Mouse (Mus musculus) bone marrow macrophage, adult 2 months (primary cell): ENCODE results near the gene Gm49366. TPM values are rescaled to one million over a fixed set of nuclear protein-coding genes. Genes with fewer than 3 reads are reported as not detected.
"Not testable (repeated sequence)": the region's sequence is repeated elsewhere in the genome, so short reads cannot be mapped to it uniquely, and the experiment has no call there.

Experiments
- H3K27ac ChIP-seq: 2 replicates; pipeline ENCODE4 v1.5.1; 2012; ENCODE audit warnings: low read depth, low read length; ENCODE audit not compliant: insufficient read depth
- H3K4me1 ChIP-seq: 2 replicates; pipeline ENCODE4 v1.6.1; 2012; ENCODE audit warnings: low read length; ENCODE audit not compliant: control insufficient read depth, insufficient read depth
- H3K4me3 ChIP-seq: 2 replicates; pipeline ENCODE4 v1.5.1; 2012; ENCODE audit warnings: mild to moderate bottlenecking, low read length, moderate library complexity; ENCODE audit not compliant: insufficient read depth
- CTCF ChIP-seq: IDR thresholded peaks from 2 replicates; pipeline ENCODE4 v1.5.1; 2012; ENCODE audit warnings: low read depth, mild to moderate bottlenecking, low read length, moderate library complexity
- POLR2A ChIP-seq: IDR thresholded peaks from 2 replicates; pipeline ENCODE4 v1.6.1; 2012; ENCODE audit warnings: mild to moderate bottlenecking, low read depth, low read length, borderline replicate concordance
- polyA plus RNA-seq: library from polyadenylated mRNA; stranded (reverse); fragments of >200 nt; gene quantifications from 2 replicates; pipeline ENCODE4 v1.2.4, GENCODE M21; 2012; ENCODE audit not compliant: missing spikeins, insufficient read depth, insufficient read length

Gene Gm49366
- polyA plus RNA-seq, 1 experiment = not detected

DNA sequence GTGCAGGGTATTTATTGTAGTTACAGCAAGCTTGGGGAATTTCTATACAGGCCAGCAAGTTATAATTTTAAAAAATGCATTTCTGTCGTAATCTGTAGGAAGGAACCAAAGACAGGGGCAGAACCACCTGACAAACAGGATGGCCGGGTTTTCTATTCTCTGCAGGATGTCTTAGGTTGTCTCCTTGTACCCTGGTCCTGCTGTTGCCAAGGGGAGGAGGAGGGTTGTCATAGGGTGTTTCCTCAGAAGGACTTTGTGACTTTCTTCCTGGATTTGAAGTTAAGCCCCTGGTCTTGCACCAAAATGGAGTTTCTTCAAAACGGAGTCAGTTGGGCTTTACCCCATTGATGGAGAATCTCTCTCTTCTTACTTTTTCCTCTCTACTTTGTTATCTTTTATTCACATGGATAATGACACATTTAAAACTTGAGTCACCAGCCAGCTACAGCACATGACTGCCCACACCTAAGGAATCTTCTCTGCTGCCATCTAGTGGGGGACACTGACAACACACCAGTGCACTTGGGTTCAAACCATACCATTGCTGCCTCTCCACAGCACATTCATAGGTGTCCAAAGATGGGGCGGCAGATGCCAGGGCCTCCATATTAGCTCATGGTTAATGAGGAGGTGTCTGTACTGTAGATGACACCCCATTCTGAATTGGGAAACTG lies 7.9 kb upstream of the Gm49366 start:
- TF ChIP-seq POLR2A (no peak), CTCF (peak; percentile 60)
- no peak overlapping the region for H3K4me3 ChIP-seq
- H3K27ac ChIP-seq = no peak overlapping the region
- peaks cover 7% of the 10 kb centered on the region for H3K4me1 ChIP-seq

DNA sequence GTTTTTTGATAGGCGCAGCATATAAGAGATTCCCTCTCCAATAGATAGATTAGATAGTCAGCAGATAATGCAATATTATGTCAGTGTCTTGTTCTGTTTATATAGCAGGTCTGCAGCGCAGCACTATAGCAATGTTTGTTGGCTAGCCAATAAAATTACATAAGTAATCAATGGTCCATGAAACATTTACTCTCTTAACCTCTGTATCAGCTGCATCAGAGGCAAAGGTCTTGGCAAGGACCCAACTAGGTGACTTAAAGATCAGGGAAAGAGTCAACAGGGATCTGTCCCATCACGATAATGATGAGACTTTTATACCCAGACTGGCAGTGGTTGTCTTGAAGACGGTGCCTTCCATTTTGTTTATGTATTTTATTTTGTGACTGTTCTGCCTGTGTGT lies 5.9 kb upstream of the Gm49366 start:
- TF ChIP-seq POLR2A = no peak
- TF ChIP-seq CTCF = no peak
- peaks cover 7% of the 10 kb centered on the region for H3K4me1 ChIP-seq
- H3K4me3 ChIP-seq = no peak overlapping the region
- H3K27ac ChIP-seq = no peak overlapping the region

DNA sequence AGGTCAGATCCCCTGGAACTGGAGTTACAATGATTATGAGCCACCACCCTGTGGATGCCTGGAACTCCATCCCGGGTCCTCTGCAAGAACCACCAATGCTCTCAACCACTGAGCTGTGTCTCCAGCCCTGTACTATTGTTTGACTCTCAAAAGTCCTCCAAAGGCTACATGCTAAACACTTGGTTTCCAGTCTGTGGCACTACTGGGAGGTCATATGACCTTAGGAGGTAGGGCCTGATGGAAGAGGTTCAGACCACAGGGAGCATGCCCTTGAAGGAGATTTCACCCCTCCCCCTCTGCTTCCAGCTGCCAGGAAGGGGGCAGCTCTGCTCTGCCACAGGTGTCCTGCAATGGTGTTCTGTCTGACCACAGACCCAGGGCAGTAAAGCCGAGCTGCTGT lies 5.4 kb upstream of the Gm49366 start:
- not testable (repeated sequence) for H3K27ac ChIP-seq, H3K4me3 ChIP-seq, H3K4me1 ChIP-seq

DNA sequence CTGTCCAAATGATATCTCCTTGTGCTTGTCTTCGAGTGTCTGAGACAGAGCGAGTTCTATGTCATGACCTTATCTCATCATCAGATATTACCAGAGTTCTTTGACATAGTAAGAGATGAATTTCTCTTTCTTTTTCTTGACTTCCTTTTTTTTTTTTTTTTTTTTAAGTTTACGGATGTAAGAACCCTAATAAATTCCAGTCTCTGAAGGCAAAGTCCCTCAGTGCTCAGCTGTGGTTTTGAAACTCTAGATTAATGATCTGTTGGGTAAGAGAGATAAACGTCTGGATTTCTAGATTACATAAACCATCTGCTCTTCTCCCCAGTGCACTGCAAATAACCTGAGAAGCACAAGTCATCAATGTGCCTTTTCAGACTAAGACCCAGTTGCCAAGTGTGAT lies 4.6 kb upstream of the Gm49366 start:
- Histone ChIP-seq H3K4me1 (peaks cover 7% of the 10 kb centered on the region), H3K27ac (no peak overlapping the region), H3K4me3 (no peak overlapping the region)
- TF ChIP-seq POLR2A = no peak
- TF ChIP-seq CTCF = no peak

GRCm38 (mm10) chr12:84038241-84038640 lies 494 bp upstream of the Gm49366 start, which contains the start of gene Acot4:
Gene Acot4, plus strand, starts transcription at chr12:84038379.
- H3K27ac ChIP-seq = not testable (repeated sequence)
- peak within 1 kb of the TSS; percentile 55 for H3K4me3 ChIP-seq

GRCm38 (mm10) chr12:84042248-84042647 lies 3.5 kb downstream of the Gm49366 start:
- H3K4me1 ChIP-seq = peaks cover 6% of the 10 kb centered on the region
- H3K27ac ChIP-seq = no peak overlapping the region
- no peak overlapping the region for H3K4me3 ChIP-seq
- TF ChIP-seq POLR2A = no peak
- TF ChIP-seq CTCF = no peak

More at GRCm38 (mm10) chr12:84038241-84038640, 494 bp upstream of the Gm49366 start, which contains the start of gene Acot4:
- not testable (repeated sequence) for H3K4me1 ChIP-seq

GRCm38 (mm10) chr12:84044045-84044444 lies 5.3 kb downstream of the Gm49366 start:
- no peak overlapping the region for H3K4me3 ChIP-seq
- no peak overlapping the region for H3K27ac ChIP-seq
- peaks cover 6% of the 10 kb centered on the region for H3K4me1 ChIP-seq
- TF ChIP-seq CTCF = no peak
- no peak for TF ChIP-seq POLR2A

GRCm38 (mm10) chr12:84046906-84047305 lies 8.2 kb downstream of the Gm49366 start:
- Histone ChIP-seq H3K4me3 (no peak overlapping the region), H3K4me1 (peaks cover 6% of the 10 kb centered on the region), H3K27ac (no peak overlapping the region)
- no peak for TF ChIP-seq POLR2A
- TF ChIP-seq CTCF = no peak

GRCm38 (mm10) chr12:84050744-84051143 lies 12.0 kb downstream of the Gm49366 start:
- H3K4me1 ChIP-seq, H3K27ac ChIP-seq, H3K4me3 ChIP-seq: not testable (repeated sequence)

DNA sequence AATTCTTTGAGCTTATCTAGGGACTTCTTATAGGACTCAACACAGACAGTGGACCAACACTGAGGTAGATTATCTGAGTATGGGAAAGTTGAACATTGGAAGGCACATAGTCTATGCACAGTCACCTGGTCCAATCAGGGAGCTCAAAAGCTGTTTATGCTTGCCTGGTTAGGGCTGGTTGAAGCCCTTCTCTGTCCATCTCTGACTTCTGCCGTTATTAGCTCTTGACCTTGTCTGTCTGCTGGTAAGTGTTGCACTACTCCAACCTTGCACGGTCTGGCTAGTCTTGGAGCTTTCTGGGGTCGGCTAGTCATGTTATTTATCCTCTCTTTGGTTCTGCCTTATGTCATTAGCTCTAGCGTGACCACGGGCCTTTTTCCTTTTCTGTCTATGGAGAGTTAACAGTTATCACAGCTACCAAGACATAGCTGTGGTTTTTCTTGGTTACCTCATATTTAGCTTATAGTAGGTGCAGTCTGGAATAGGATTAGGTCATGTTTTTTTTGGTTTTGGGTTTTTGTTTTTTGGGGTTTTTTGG lies 13.3 kb downstream of the Gm49366 start, which contains the start of gene Acot3:
Gene Acot3, plus strand, starts transcription at position 208 of the 538 bp plus-strand sequence.
- H3K4me1 ChIP-seq = peaks cover 3% of the 10 kb centered on the region; the same call in 1 of the 2 replicates
- TF ChIP-seq POLR2A (no peak), CTCF (no peak)
- H3K27ac ChIP-seq = no peak within 1 kb of the TSS
- H3K4me3 ChIP-seq = no peak within 1 kb of the TSS

- TF ChIP-seq POLR2A = no peak
- no peak for TF ChIP-seq CTCF
- Histone ChIP-seq H3K27ac (no peak overlapping the region), H3K4me1 (peaks cover 2% of the 10 kb centered on the region; the same call in 1 of the 2 replicates), H3K4me3 (no peak overlapping the region)
Observed at GRCm38 (mm10) chr12:84052609-84053008, 13.9 kb downstream of the Gm49366 start.
